Mouse (Mus musculus) telencephalon, adult 2 months (tissue): ENCODE measurements at regions not wholly inside any gene's neighbourhood (a gene's known extent, or its start where the extent isn't known, plus 50 kb on each side); places are given as distances from the start of the nearest gene placed in this dataset.

Experiments
- DNase-seq: peaks from one replicate; pipeline ENCODE4 v3.0.0-alpha.2; 2011; ENCODE audit warnings: low read depth, low spot score

GRCm38 (mm10) chr2:81089121-81089520, 472.1 kb downstream of the Nup35 start:
- no peak for DNase-seq

- DNase-seq, result no peak
These were observed 488.8 kb downstream of the Nup35 start for GRCm38 (mm10) chr2:81105834-81106233.

- DNase-seq, result no peak
These were observed 501.7 kb downstream of the Nup35 start for GRCm38 (mm10) chr2:81118757-81119156.

- DNase-seq, result no peak
These were observed 503.5 kb downstream of the Nup35 start for GRCm38 (mm10) chr2:81120460-81121051.

- peak; percentile 42 for DNase-seq
These were observed 519.5 kb downstream of the Nup35 start for GRCm38 (mm10) chr2:81136473-81137082.

- DNase-seq, result no peak
These were observed 526.6 kb downstream of the Nup35 start for GRCm38 (mm10) chr2:81143600-81143999.

GRCm38 (mm10) chr2:81146458-81146857, 529.4 kb downstream of the Nup35 start:
- DNase-seq, result no peak

GRCm38 (mm10) chr2:81148112-81148511, 531.1 kb downstream of the Nup35 start:
- no peak for DNase-seq

- DNase-seq, result no peak
These were observed 565.4 kb downstream of the Nup35 start for GRCm38 (mm10) chr2:81182421-81182820.

- no peak for DNase-seq
These were observed 568.9 kb downstream of the Nup35 start for GRCm38 (mm10) chr2:81185976-81186375.

- DNase-seq, result no peak
These were observed 573.8 kb downstream of the Nup35 start for GRCm38 (mm10) chr2:81190831-81191230.

GRCm38 (mm10) chr2:81200541-81200940, 583.5 kb downstream of the Nup35 start:
- DNase-seq, result no peak
